Mouse (Mus musculus) liver, embryonic 12.5 days (tissue): Measurements from ENCODE around the gene Nup210l. TPM values are rescaled to one million over a fixed set of nuclear protein-coding genes. Genes with fewer than 3 reads are reported as not detected.

Experiments
- ATAC-seq: fragments of 200-750 bp; cut with Nextera tagmentation; 2 replicates; pipeline ENCODE4 v1.8.0; 2017; ENCODE audit warnings: moderate number of reproducible peaks, mild to moderate bottlenecking, moderate library complexity
- H3K27ac ChIP-seq: fragments of 300-500 bp; sonication (generic); 2 replicates; pipeline ENCODE4 v1.5.1; 2016; ENCODE audit warnings: mild to moderate bottlenecking
- H3K27me3 ChIP-seq: fragments of 300-500 bp; sonication (generic); replicated peaks from 2 replicates; pipeline ENCODE4 v1.6.1; 2016; ENCODE audit warnings: mild to moderate bottlenecking, moderate library complexity
- H3K36me3 ChIP-seq: fragments of 300-500 bp; sonication (generic); 2 replicates; pipeline ENCODE4 v1.6.1; 2016; ENCODE audit warnings: mild to moderate bottlenecking, moderate library complexity
- H3K4me1 ChIP-seq: fragments of 300-500 bp; sonication (generic); 2 replicates; pipeline ENCODE4 v1.6.1; 2016
- H3K4me2 ChIP-seq: fragments of 300-500 bp; sonication (generic); 2 replicates; pipeline ENCODE4 v1.6.1; 2016; ENCODE audit warnings: mild to moderate bottlenecking, moderate library complexity
- H3K4me3 ChIP-seq: fragments of 300-500 bp; sonication (generic); 2 replicates; pipeline ENCODE4 v1.5.1; 2016; ENCODE audit warnings: mild to moderate bottlenecking, moderate library complexity
- H3K9ac ChIP-seq: fragments of 300-500 bp; sonication (generic); 2 replicates; pipeline ENCODE4 v1.6.1; 2016; ENCODE audit warnings: mild to moderate bottlenecking, moderate library complexity
- H3K9me3 ChIP-seq: fragments of 300-500 bp; sonication (generic); replicated peaks from 2 replicates; pipeline ENCODE4 v1.6.1; 2016; ENCODE audit warnings: mild to moderate bottlenecking, moderate library complexity
- WGBS: fragments of 180-500 bp; shearing (Covaris S2); methylation state at CpG from one replicate; pipeline ENCODE4 v1.1.7; 2016; ENCODE audit not compliant: insufficient replicate concordance; 5-methylcytosine and 5-hydroxymethylcytosine counted together
- polyA plus RNA-seq: library from polyadenylated mRNA; unstranded; fragments of >200 nt; fragmentation: Nextera tagmentation; extraction: Ambion mirVana; gene quantifications from 2 replicates; pipeline ENCODE4 v1.2.1, GENCODE M21; 2016

Nup210l gene
- polyA plus RNA-seq, 1 experiment from 2014 or later, result 0.19 TPM

- H3K27ac ChIP-seq, result no peak overlapping the region
- no peak overlapping the region for H3K4me2 ChIP-seq
- no peak overlapping the region for H3K4me3 ChIP-seq
- no peaks in the 10 kb centered on the region for H3K9me3 ChIP-seq
- H3K36me3 ChIP-seq, result no peaks in the 10 kb centered on the region
- WGBS, result 58% methylated on average over 1 of the region's 1 CpGs
- no peak overlapping the region for H3K9ac ChIP-seq
- no peaks in the 10 kb centered on the region for H3K27me3 ChIP-seq
- ATAC-seq, result no peak
- no peaks in the 10 kb centered on the region for H3K4me1 ChIP-seq
Observed at GRCm38 (mm10) chr3:90133331-90133730, 29.4 kb downstream of the Nup210l start.

- Histone ChIP-seq H3K36me3 (no peaks in the 10 kb centered on the region), H3K9ac (no peak overlapping the region), H3K9me3 (no peaks in the 10 kb centered on the region), H3K4me3 (no peak overlapping the region), H3K27me3 (no peaks in the 10 kb centered on the region), H3K4me2 (no peak overlapping the region), H3K27ac (no peak overlapping the region), H3K4me1 (no peaks in the 10 kb centered on the region)
- WGBS, result 54% methylated on average over 3 of the region's 3 CpGs
- ATAC-seq, result no peak
Observed at GRCm38 (mm10) chr3:90134483-90134882, 30.6 kb downstream of the Nup210l start.

DNA sequence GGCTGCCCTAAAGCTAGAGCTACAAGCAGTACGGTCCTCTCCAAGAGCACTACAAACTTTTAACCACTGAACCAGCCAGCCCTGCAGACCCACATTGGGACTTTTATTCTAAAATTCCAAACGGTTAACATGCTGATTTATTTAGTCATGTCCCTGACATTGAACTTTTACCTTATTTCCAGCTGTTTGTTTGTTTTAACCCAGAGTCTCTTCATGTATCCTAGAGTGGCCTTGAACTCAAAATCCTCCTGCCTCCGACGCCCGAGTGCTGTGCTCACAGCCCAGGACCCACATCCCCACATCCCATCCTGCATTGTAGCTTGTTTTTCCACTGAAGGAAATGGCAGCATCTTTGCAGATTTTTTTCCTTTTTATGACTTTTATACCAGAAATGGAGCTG, 31.1 kb downstream of the Nup210l start:
- ATAC-seq, result no peak
- Histone ChIP-seq H3K9me3 (no peaks in the 10 kb centered on the region), H3K9ac (no peak overlapping the region), H3K27ac (no peak overlapping the region), H3K4me1 (no peaks in the 10 kb centered on the region), H3K27me3 (no peaks in the 10 kb centered on the region), H3K4me3 (no peak overlapping the region), H3K36me3 (no peaks in the 10 kb centered on the region), H3K4me2 (no peak overlapping the region)
- 66% methylated on average over 5 of the region's 5 CpGs for WGBS

GRCm38 (mm10) chr3:90136660-90137059, 32.7 kb downstream of the Nup210l start:
- no peak overlapping the region for H3K4me2 ChIP-seq
- ATAC-seq, result no peak
- H3K36me3 ChIP-seq, result no peaks in the 10 kb centered on the region
- no peak overlapping the region for H3K9ac ChIP-seq
- no peaks in the 10 kb centered on the region for H3K4me1 ChIP-seq
- H3K27ac ChIP-seq, result no peak overlapping the region
- H3K27me3 ChIP-seq, result no peaks in the 10 kb centered on the region
- 41% methylated on average over 13 of the region's 13 CpGs for WGBS
- no peaks in the 10 kb centered on the region for H3K9me3 ChIP-seq
- no peak overlapping the region for H3K4me3 ChIP-seq

- Histone ChIP-seq H3K4me3 (no peak overlapping the region), H3K27me3 (no peaks in the 10 kb centered on the region), H3K27ac (no peak overlapping the region), H3K9ac (no peak overlapping the region), H3K9me3 (no peaks in the 10 kb centered on the region), H3K36me3 (no peaks in the 10 kb centered on the region), H3K4me1 (no peaks in the 10 kb centered on the region), H3K4me2 (no peak overlapping the region)
- ATAC-seq, result no peak
- WGBS, result 60% methylated on average over 1 of the region's 1 CpGs
Observed at GRCm38 (mm10) chr3:90137606-90138005, 33.7 kb downstream of the Nup210l start.

GRCm38 (mm10) chr3:90139962-90140361, 36.0 kb downstream of the Nup210l start:
- Histone ChIP-seq H3K9me3 (no peaks in the 10 kb centered on the region), H3K36me3 (no peaks in the 10 kb centered on the region), H3K4me3 (no peak overlapping the region), H3K9ac (no peak overlapping the region), H3K4me2 (no peak overlapping the region), H3K27ac (no peak overlapping the region), H3K27me3 (no peaks in the 10 kb centered on the region), H3K4me1 (no peaks in the 10 kb centered on the region)
- 82% methylated on average over 3 of the region's 3 CpGs for WGBS
- ATAC-seq, result no peak

GRCm38 (mm10) chr3:90145461-90145860, 41.5 kb downstream of the Nup210l start:
- no peak overlapping the region for H3K27ac ChIP-seq
- ATAC-seq, result no peak
- H3K9me3 ChIP-seq, result no peaks in the 10 kb centered on the region
- H3K4me3 ChIP-seq, result no peak overlapping the region
- no peaks in the 10 kb centered on the region for H3K36me3 ChIP-seq
- no peak overlapping the region for H3K9ac ChIP-seq
- no peaks in the 10 kb centered on the region for H3K4me1 ChIP-seq
- WGBS, result 60% methylated on average over 3 of the region's 3 CpGs
- no peak overlapping the region for H3K4me2 ChIP-seq
- H3K27me3 ChIP-seq, result no peaks in the 10 kb centered on the region

- WGBS, result 85% methylated on average over 1 of the region's 1 CpGs
Observed at GRCm38 (mm10) chr3:90146651-90147050, 42.7 kb downstream of the Nup210l start.

GRCm38 (mm10) chr3:90151086-90151740, 47.3 kb downstream of the Nup210l start:
- WGBS, result 80% methylated on average over 12 of the region's 12 CpGs
- no peak overlapping the region for H3K4me2 ChIP-seq
- H3K4me1 ChIP-seq, result 0 out of 2 replicates have a peak, but pooled peaks cover 1% of the 10 kb centered on the region
- H3K9me3 ChIP-seq, result no peaks in the 10 kb centered on the region
- H3K27ac ChIP-seq, result no peak overlapping the region
- no peaks in the 10 kb centered on the region for H3K36me3 ChIP-seq
- H3K4me3 ChIP-seq, result no peak overlapping the region
- H3K27me3 ChIP-seq, result no peaks in the 10 kb centered on the region
- no peak overlapping the region for H3K9ac ChIP-seq
- no peak for ATAC-seq

More at GRCm38 (mm10) chr3:90146651-90147050, 42.7 kb downstream of the Nup210l start:
- Histone ChIP-seq H3K4me2 (no peak overlapping the region), H3K4me3 (no peak overlapping the region), H3K36me3 (no peaks in the 10 kb centered on the region), H3K9me3 (no peaks in the 10 kb centered on the region), H3K27me3 (no peaks in the 10 kb centered on the region), H3K27ac (no peak overlapping the region), H3K4me1 (no peaks in the 10 kb centered on the region), H3K9ac (no peak overlapping the region)
- no peak for ATAC-seq

DNA sequence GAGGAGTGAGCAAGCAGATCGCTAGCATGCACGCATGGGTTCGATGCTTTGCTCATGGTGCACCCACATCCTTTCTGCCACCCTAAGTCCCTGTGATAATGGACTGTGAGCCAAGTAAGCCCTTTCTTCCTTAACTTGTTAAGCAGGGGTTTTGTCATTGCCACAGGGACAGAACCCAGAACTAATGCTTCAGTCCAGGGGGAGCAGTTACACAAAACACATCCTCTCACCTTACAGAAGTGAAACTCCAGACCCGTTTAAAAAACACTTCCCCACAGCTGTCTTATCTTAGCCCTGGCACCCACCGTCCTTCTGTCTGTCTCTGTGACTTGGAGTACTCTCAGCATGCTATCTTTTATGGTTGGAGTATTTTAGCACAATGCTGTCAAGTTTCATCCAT, 52.1 kb downstream of the Nup210l start:
- 48% methylated on average over 5 of the region's 5 CpGs for WGBS
- H3K4me3 ChIP-seq, result no peak overlapping the region
- 0 out of 2 replicates have a peak, but pooled peaks cover 4% of the 10 kb centered on the region for H3K4me1 ChIP-seq
- ATAC-seq, result no peak
- no peaks in the 10 kb centered on the region for H3K27me3 ChIP-seq
- H3K36me3 ChIP-seq, result no peaks in the 10 kb centered on the region
- no peak overlapping the region for H3K27ac ChIP-seq
- no peak overlapping the region for H3K9ac ChIP-seq
- H3K9me3 ChIP-seq, result no peaks in the 10 kb centered on the region
- H3K4me2 ChIP-seq, result no peak overlapping the region

DNA sequence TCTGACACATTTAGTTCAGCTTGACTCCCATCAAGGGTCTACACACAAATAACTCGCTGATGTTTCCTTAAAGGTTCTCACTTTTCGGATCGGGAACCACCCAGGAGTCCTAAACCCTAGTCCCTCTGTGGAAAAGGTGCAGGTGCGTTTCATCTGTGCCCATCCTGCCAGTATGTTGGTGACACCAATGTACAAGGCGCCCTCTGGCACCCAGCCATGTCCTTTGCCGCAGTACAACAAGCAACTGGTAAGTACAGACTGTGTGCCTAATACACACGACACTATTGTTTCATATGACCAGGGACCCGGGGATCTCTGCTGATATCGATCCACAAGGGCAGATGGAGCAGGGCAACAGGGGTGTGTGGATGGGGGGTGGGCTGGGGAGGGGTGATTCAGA, 55.8 kb downstream of the Nup210l start:
- no peak overlapping the region for H3K4me2 ChIP-seq
- H3K27me3 ChIP-seq, result no peaks in the 10 kb centered on the region
- 76% methylated on average over 9 of the region's 9 CpGs for WGBS
- no peaks in the 10 kb centered on the region for H3K9me3 ChIP-seq
- H3K36me3 ChIP-seq, result no peaks in the 10 kb centered on the region
- no peak overlapping the region for H3K27ac ChIP-seq
- H3K4me1 ChIP-seq, result peaks cover 13% of the 10 kb centered on the region
- no peak for ATAC-seq
- H3K4me3 ChIP-seq, result no peak overlapping the region
- no peak overlapping the region for H3K9ac ChIP-seq

DNA sequence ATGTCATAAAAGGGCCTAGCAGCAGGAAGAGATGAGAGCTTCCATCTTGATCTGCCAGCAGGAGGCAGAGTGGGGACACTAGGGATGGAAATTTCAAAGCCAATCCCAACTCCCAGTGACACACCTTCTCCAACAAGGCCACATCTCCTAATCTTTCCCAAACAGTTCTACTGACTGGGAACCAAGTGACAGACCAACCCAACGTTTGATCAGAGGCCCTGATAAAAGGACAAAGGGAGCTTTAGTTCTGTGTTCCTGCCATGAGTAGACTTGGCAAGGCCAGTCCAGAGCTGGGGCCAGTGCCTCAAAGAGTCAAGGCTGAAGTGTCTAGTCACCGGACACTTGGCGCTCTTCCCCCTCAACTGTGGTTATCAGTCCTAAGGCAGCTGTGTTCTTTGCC, 57.6 kb downstream of the Nup210l start:
- WGBS, result 48% methylated on average over 3 of the region's 3 CpGs
- Histone ChIP-seq H3K36me3 (no peaks in the 10 kb centered on the region), H3K9me3 (no peaks in the 10 kb centered on the region), H3K27ac (no peak overlapping the region), H3K9ac (no peak overlapping the region), H3K27me3 (no peaks in the 10 kb centered on the region), H3K4me2 (no peak overlapping the region), H3K4me1 (peaks cover 9% of the 10 kb centered on the region), H3K4me3 (no peak overlapping the region)
- no peak for ATAC-seq

DNA sequence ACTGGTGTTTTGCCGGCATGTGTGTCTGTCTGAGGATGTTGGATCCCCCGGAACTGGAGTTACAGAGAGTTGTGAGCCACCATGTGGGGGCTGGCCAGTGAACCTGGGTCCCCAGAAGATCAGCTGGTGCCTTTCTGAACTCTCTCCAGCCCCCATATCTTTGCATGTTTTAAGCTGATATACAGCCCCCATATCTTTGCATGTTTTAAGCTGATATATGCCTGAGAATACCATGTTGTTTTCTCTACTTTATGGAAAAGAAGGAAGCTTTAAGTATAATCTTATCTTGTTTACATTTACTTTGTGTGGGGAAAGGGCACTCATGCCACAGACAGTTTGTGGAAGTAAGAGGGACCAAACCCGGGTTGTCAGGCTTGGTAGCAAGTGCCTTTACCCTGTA, 75.6 kb downstream of the Nup210l start:
- peaks cover 7% of the 10 kb centered on the region; the same call in 1 of the 2 replicates for H3K4me1 ChIP-seq
- no peak for ATAC-seq
- H3K9me3 ChIP-seq, result no peaks in the 10 kb centered on the region
- WGBS, result 50% methylated on average over 3 of the region's 3 CpGs
- no peaks in the 10 kb centered on the region for H3K36me3 ChIP-seq
- H3K9ac ChIP-seq, result no peak overlapping the region
- H3K27ac ChIP-seq, result no peak overlapping the region
- no peaks in the 10 kb centered on the region for H3K27me3 ChIP-seq
- H3K4me3 ChIP-seq, result no peak overlapping the region
- no peak overlapping the region for H3K4me2 ChIP-seq
